Mouse (Mus musculus): ENCODE results near the gene Fmo4. TPM values are rescaled to one million over a fixed set of nuclear protein-coding genes. Genes with fewer than 3 reads are reported as not detected.
"Not testable (repeated sequence)": the region's sequence is repeated elsewhere in the genome, so short reads cannot be mapped to it uniquely, and the experiment has no call there.

The Fmo4 gene
- total RNA-seq, 2 experiments from 2014 or later = not detected

- no peak for DNase-seq
These were observed 21.3 kb downstream of the Fmo4 start for GRCm38 (mm10) chr1:162792306-162793044.

- DNase-seq = no peak
These were observed 28.6 kb downstream of the Fmo4 start for GRCm38 (mm10) chr1:162785222-162785621.

GRCm38 (mm10) chr1:162783669-162784248 is 30.0 kb downstream of the Fmo4 start:
- DNase-seq = no peak

- not testable (repeated sequence) for DNase-seq
These were observed 32.7 kb downstream of the Fmo4 start for GRCm38 (mm10) chr1:162781035-162781434.

GRCm38 (mm10) chr1:162777943-162778538 is 35.7 kb downstream of the Fmo4 start:
- no peak for DNase-seq

- no peak for DNase-seq
These were observed 40.1 kb downstream of the Fmo4 start for GRCm38 (mm10) chr1:162773661-162774060.

- no peak for DNase-seq
These were observed 42.0 kb downstream of the Fmo4 start for GRCm38 (mm10) chr1:162771617-162772360.

GRCm38 (mm10) chr1:162752009-162752408 is 61.8 kb downstream of the Fmo4 start:
- DNase-seq = no peak

GRCm38 (mm10) chr1:162749607-162750006 is 64.2 kb downstream of the Fmo4 start:
- DNase-seq = no peak

- no peak for DNase-seq
These were observed 65.0 kb downstream of the Fmo4 start for GRCm38 (mm10) chr1:162748761-162749160.

Other genes with a start within 250 kb of the Fmo4 start
- 10 to 100 TPM; 19.4 to 24.3 TPM for gene Vamp4, start 243.5 kb downstream of the Fmo4 start, total RNA-seq (2021)
- 1 to 10 TPM; 2.9 to 3.9 TPM for gene Myoc, start 174.8 kb downstream of the Fmo4 start, total RNA-seq (2021)
- gene Myocos, start 155.8 kb downstream of the Fmo4 start, total RNA-seq (2021) = not detected
- 10 to 100 TPM; 60.7 to 78.1 TPM for gene Prrc2c, start 73.4 kb downstream of the Fmo4 start, total RNA-seq (2021)
- gene Fmo1, start 52.6 kb upstream of the Fmo4 start, total RNA-seq (2021) = 10 to 100 TPM; 31.4 to 54.9 TPM
- gene Fmo2, start 84.8 kb upstream of the Fmo4 start, total RNA-seq (2021) = 10 to 100 TPM; 41.6 to 51.5 TPM
- gene Fmo6, start 123.5 kb upstream of the Fmo4 start, total RNA-seq (2021) = 1 to 10 TPM in 1 of 2 experiments, not detected in 1; 1.3 TPM
- gene Fmo3, start 170.6 kb upstream of the Fmo4 start, total RNA-seq (2021) = 1 to 10 TPM in 1 of 2 experiments, not detected in 1; 1.8 TPM